In the genomic region with DNA sequence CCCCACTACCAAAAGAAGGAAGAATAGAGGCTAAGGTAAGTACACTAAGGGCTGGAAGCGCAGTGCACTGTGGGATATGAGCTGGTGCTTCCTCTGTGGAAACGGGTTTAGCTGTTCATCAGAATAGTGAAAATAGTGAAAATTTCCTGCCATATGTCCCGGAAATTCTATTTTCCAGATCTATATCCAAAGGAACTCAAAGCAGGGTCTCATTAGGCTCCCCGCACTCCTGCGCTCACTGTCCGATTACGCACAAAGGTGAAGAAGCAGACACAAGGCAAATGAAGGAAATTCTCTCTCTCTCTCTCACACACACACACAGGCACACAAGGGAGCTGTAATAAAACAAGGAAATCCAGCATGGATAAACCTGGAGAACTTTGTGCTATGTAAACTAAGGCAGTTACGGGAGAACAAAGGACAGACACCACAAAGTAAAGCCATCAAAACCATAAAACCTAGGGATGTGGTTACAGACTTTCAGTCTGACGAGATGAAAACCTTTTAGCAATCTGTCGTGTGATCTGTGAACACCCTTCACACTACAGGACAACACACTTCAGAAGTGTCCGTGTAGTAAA, we compare ENCODE assay signal across 20 mouse cellular contexts. TPM values are rescaled to one million over a fixed set of nuclear protein-coding genes. Genes with fewer than 3 reads are reported as not detected.
DNase-seq lines count a peak whose midpoint lies in the region; ATAC-seq and TF ChIP-seq lines count a peak whose summit lies in the region.
"Had no signal": no experiment of that assay in that cellular context is flagged by ENCODE, and none has a peak within 500 bp of the region (broad histone marks: within the 10 kb centered on the region; RNA-seq: fewer than 3 reads in every experiment).

No protein-coding gene starts in this region.

- no peaks in the 10 kb centered on the region for H3K9me3 ChIP-seq in intestine, embryonic 14.5 days (ENCODE audit: control insufficient read depth, low read length)
- H3K9me3 ChIP-seq in intestine, embryonic 15.5 days: no peaks in the 10 kb centered on the region
- H3K9me3 ChIP-seq in intestine, postnatal 0 days (ENCODE audit: control insufficient read depth): no peaks in the 10 kb centered on the region
- H3K9me3 ChIP-seq in forebrain, embryonic 14.5 days (replicated peaks; ENCODE audit: control insufficient read depth, low read length): no peaks in the 10 kb centered on the region
- no peaks in the 10 kb centered on the region for H3K9me3 ChIP-seq in forebrain, embryonic 16.5 days (ENCODE audit: control insufficient read depth, low read length)
- H3K9me3 ChIP-seq: embryonic facial prominence, embryonic 10.5 days; embryonic facial prominence, embryonic 12.5 days; forebrain, embryonic 13.5 days had no signal

- no peaks in the 10 kb centered on the region for H3K27me3 ChIP-seq in intestine, embryonic 14.5 days (replicated peaks; ENCODE audit: control insufficient read depth, insufficient read depth, low read length)
- no peaks in the 10 kb centered on the region for H3K27me3 ChIP-seq in intestine, embryonic 15.5 days (replicated peaks)
- no peaks in the 10 kb centered on the region for H3K27me3 ChIP-seq in intestine, postnatal 0 days (replicated peaks; ENCODE audit: control insufficient read depth, insufficient read depth, low read length)
- H3K27me3 ChIP-seq in small intestine, adult 2 months (ENCODE audit: control insufficient read depth, insufficient read depth, low read length): no peaks in the 10 kb centered on the region
- no peaks in the 10 kb centered on the region for H3K27me3 ChIP-seq in forebrain, embryonic 14.5 days (replicated peaks; ENCODE audit: control insufficient read depth, insufficient read depth, low read length)
- no peaks in the 10 kb centered on the region for H3K27me3 ChIP-seq in forebrain, embryonic 16.5 days (replicated peaks; ENCODE audit: control insufficient read depth, insufficient read depth, low read length)
- H3K27me3 ChIP-seq: embryonic facial prominence, embryonic 12.5 days; forebrain, embryonic 13.5 days had no signal

- peak; percentile 64 for ATAC-seq in intestine, embryonic 14.5 days (replicated peaks; ENCODE audit: low FRiP score, low TSS enrichment, low read depth)
- ATAC-seq in intestine, embryonic 15.5 days: peak; percentile 84
- ATAC-seq in intestine, postnatal 0 days: peak; percentile 72
- ATAC-seq in forebrain, embryonic 14.5 days: no peak
- ATAC-seq in forebrain, embryonic 16.5 days: no peak
- ATAC-seq: forebrain, embryonic 13.5 days; forebrain, postnatal 0 days had no signal

- TF ChIP-seq CTCF in intestine, postnatal 0 days (IDR thresholded peaks at IDR 0.05; ENCODE audit: low read depth): no peak
- no peak for TF ChIP-seq CTCF in small intestine, adult 2 months (IDR thresholded peaks at IDR 0.05; ENCODE audit: extremely low read depth, insufficient read length, insufficient replicate concordance, low read depth, low read length)

- no peaks in the 10 kb centered on the region for H3K36me3 ChIP-seq in intestine, embryonic 14.5 days (ENCODE audit: control insufficient read depth, insufficient read depth, low read length)
- H3K36me3 ChIP-seq in intestine, embryonic 15.5 days: no peaks in the 10 kb centered on the region
- no peaks in the 10 kb centered on the region for H3K36me3 ChIP-seq in intestine, postnatal 0 days (ENCODE audit: control insufficient read depth, insufficient read depth)
- no peaks in the 10 kb centered on the region for H3K36me3 ChIP-seq in small intestine, adult 2 months (ENCODE audit: control insufficient read depth, insufficient read depth, low read length)
- no peaks in the 10 kb centered on the region for H3K36me3 ChIP-seq in forebrain, embryonic 14.5 days (ENCODE audit: control insufficient read depth, insufficient read depth, low read length)
- no peaks in the 10 kb centered on the region for H3K36me3 ChIP-seq in forebrain, embryonic 16.5 days (ENCODE audit: control insufficient read depth, insufficient read depth)
- H3K36me3 ChIP-seq: embryonic facial prominence, embryonic 10.5 days; embryonic facial prominence, embryonic 12.5 days had no signal

- H3K4me3 ChIP-seq in intestine, embryonic 14.5 days (ENCODE audit: low read depth, low read length): no peak overlapping the region
- H3K4me3 ChIP-seq in intestine, embryonic 15.5 days (replicated peaks): no peak overlapping the region
- no peak overlapping the region for H3K4me3 ChIP-seq in intestine, postnatal 0 days (ENCODE audit: low read depth, low read length)
- H3K4me3 ChIP-seq in small intestine, adult 2 months (ENCODE audit: low read depth, low read length): no peak overlapping the region
- no peak overlapping the region for H3K4me3 ChIP-seq in forebrain, embryonic 14.5 days (ENCODE audit: low read depth, low read length)
- H3K4me3 ChIP-seq in forebrain, embryonic 16.5 days (replicated peaks; ENCODE audit: low read length): no peak overlapping the region
- H3K4me3 ChIP-seq: embryonic facial prominence, embryonic 10.5 days; embryonic facial prominence, embryonic 12.5 days; forebrain, embryonic 13.5 days had no signal

- peak; percentile 54 for DNase-seq in intestine, embryonic 14.5 days (ENCODE audit: low spot score)
- DNase-seq in forebrain, embryonic 14.5 days (ENCODE audit: low spot score): no peak
- no peak for DNase-seq in gastrocnemius, adult 8-10 months (ENCODE audit: low spot score in 2 of 2)
- DNase-seq: adrenal gland, adult 2 months; adrenal gland, postnatal 14 days; adrenal gland, postnatal 36 days; cerebellum, adult 11-12 months; cerebellum, adult 2 months; cerebellum, adult 9-10 months; cerebellum, postnatal 10 days; cerebellum, postnatal 25 days; forebrain, postnatal 0 days had no signal

- H3K4me2 ChIP-seq in intestine, embryonic 14.5 days (ENCODE audit: low read length): no peak overlapping the region
- no peak overlapping the region for H3K4me2 ChIP-seq in intestine, embryonic 15.5 days (replicated peaks)
- 0 out of 2 replicates have a peak overlapping the region, but pooled peaks have one; percentile 27 for H3K4me2 ChIP-seq in intestine, postnatal 0 days (replicated peaks; ENCODE audit: low read depth)
- no peak overlapping the region for H3K4me2 ChIP-seq in forebrain, embryonic 14.5 days (ENCODE audit: low read length)
- H3K4me2 ChIP-seq in forebrain, embryonic 16.5 days (ENCODE audit: low read length): no peak overlapping the region
- H3K4me2 ChIP-seq: embryonic facial prominence, embryonic 12.5 days; forebrain, embryonic 13.5 days had no signal

- H3K9ac ChIP-seq in intestine, embryonic 14.5 days (ENCODE audit: low read length): no peak overlapping the region
- H3K9ac ChIP-seq in intestine, embryonic 15.5 days: no peak overlapping the region
- no peak overlapping the region for H3K9ac ChIP-seq in intestine, postnatal 0 days (ENCODE audit: low read depth, low read length)
- H3K9ac ChIP-seq in forebrain, embryonic 14.5 days (ENCODE audit: low read length): no peak overlapping the region
- no peak overlapping the region for H3K9ac ChIP-seq in forebrain, embryonic 16.5 days (replicated peaks; ENCODE audit: low read depth, low read length)
- H3K9ac ChIP-seq: embryonic facial prominence, embryonic 12.5 days; forebrain, embryonic 13.5 days; forebrain, postnatal 0 days had no signal

- WGBS in intestine, embryonic 14.5 days: 76% methylated on average over 11 of the region's 11 CpGs
- 66% methylated on average over 11 of the region's 11 CpGs for WGBS in intestine, embryonic 15.5 days
- 49% methylated on average over 11 of the region's 11 CpGs for WGBS in intestine, postnatal 0 days
- 38% methylated on average over 11 of the region's 11 CpGs for WGBS in small intestine, adult 2 months
- 93% methylated on average over 11 of the region's 11 CpGs for WGBS in forebrain, embryonic 14.5 days
- 93% methylated on average over 11 of the region's 11 CpGs for WGBS in forebrain, embryonic 16.5 days

- no peak for TF ChIP-seq POLR2A in small intestine, adult 2 months (IDR thresholded peaks at IDR 0.05; ENCODE audit: low read depth, low read length)

- H3K4me1 ChIP-seq in intestine, embryonic 14.5 days (replicated peaks; ENCODE audit: control insufficient read depth, insufficient read depth, low read length): no peaks in the 10 kb centered on the region
- no peaks in the 10 kb centered on the region for H3K4me1 ChIP-seq in intestine, embryonic 15.5 days (replicated peaks)
- H3K4me1 ChIP-seq in intestine, postnatal 0 days (replicated peaks; ENCODE audit: control insufficient read depth, insufficient read depth, low read length): no peaks in the 10 kb centered on the region
- H3K4me1 ChIP-seq in small intestine, adult 2 months (ENCODE audit: control insufficient read depth, insufficient read depth, insufficient read length, low read length): peaks cover 8% of the 10 kb centered on the region; the same call in 1 of the 2 replicates
- peaks cover 4% of the 10 kb centered on the region; the same call in 1 of the 2 replicates for H3K4me1 ChIP-seq in forebrain, embryonic 14.5 days (ENCODE audit: control insufficient read depth, insufficient read depth, low read length)
- H3K4me1 ChIP-seq in forebrain, embryonic 16.5 days (replicated peaks; ENCODE audit: control insufficient read depth, insufficient read depth, low read length): peaks cover 2% of the 10 kb centered on the region; the same call in 1 of the 2 replicates
- H3K4me1 ChIP-seq: embryonic facial prominence, embryonic 10.5 days had no signal

- H3K27ac ChIP-seq in intestine, embryonic 14.5 days (ENCODE audit: low read depth): no peak overlapping the region
- H3K27ac ChIP-seq in intestine, embryonic 15.5 days: peak overlapping the region; percentile 41
- H3K27ac ChIP-seq in intestine, postnatal 0 days (ENCODE audit: low read depth, low read length): peak overlapping the region; percentile 8; the same call in 1 of the 2 replicates
- peak overlapping the region; percentile 71 for H3K27ac ChIP-seq in small intestine, adult 2 months (ENCODE audit: insufficient read depth, low read depth, low read length)
- no peak overlapping the region for H3K27ac ChIP-seq in forebrain, embryonic 14.5 days (ENCODE audit: low read depth, low read length)
- H3K27ac ChIP-seq in forebrain, embryonic 16.5 days (ENCODE audit: low read length): no peak overlapping the region
- H3K27ac ChIP-seq: embryonic facial prominence, embryonic 10.5 days; embryonic facial prominence, embryonic 12.5 days; forebrain, embryonic 13.5 days had no signal

RNA-seq across cellular contexts. Expression of gene Slc2a13, which starts 7.9 kb away (rescaled TPM):
- 1.8 and 2.1 TPM in 2 replicates for polyA plus RNA-seq in intestine, embryonic 14.5 days (2014; fragmentation: Nextera tagmentation; extraction: Ambion mirVana)
- 1.1 and 1.2 TPM in 2 replicates for polyA plus RNA-seq in intestine, embryonic 15.5 days (2015; fragmentation: Nextera tagmentation; extraction: Ambion mirVana)
- polyA plus RNA-seq in intestine, postnatal 0 days (2015; fragmentation: Nextera tagmentation; extraction: Ambion mirVana): 0.61 and 0.76 TPM in 2 replicates
- 0.20 and 0.71 TPM in 2 replicates for polyA plus RNA-seq in small intestine, adult 2 months (2012; rRNA removed)
- 3.3 and 3.7 TPM in 2 replicates for polyA plus RNA-seq in forebrain, embryonic 14.5 days (2014; fragmentation: Nextera tagmentation; extraction: Ambion mirVana)
- 2.5 TPM in 2 replicates for polyA plus RNA-seq in forebrain, embryonic 16.5 days (2015; fragmentation: Nextera tagmentation; extraction: Ambion mirVana)
- total RNA-seq in gastrocnemius, adult 8-10 months (2022): under 1 TPM; 0.32 to 0.65 (median 0.35) TPM
- total RNA-seq: MEL had no signal

Comparison
In these comparisons a context has a peak if more than half of its experiments do, and no peak if none do; other contexts are left out.
1. H3K27ac ChIP-seq: peak in intestine, embryonic 15.5 days (single experiment), intestine, postnatal 0 days (single experiment) and small intestine, adult 2 months (single experiment); none in intestine, embryonic 14.5 days (single experiment), forebrain, embryonic 14.5 days (single experiment) and forebrain, embryonic 16.5 days (single experiment).
2. ATAC-seq: peak in intestine, embryonic 14.5 days (single experiment), intestine, embryonic 15.5 days (single experiment) and intestine, postnatal 0 days (single experiment); none in forebrain, embryonic 14.5 days (single experiment) and forebrain, embryonic 16.5 days (single experiment).